Mouse (Mus musculus) erythroblast, embryonic 14.5 days (primary cell): ENCODE measurements around the gene Klk1b11.
"Not testable (repeated sequence)": the region's sequence is repeated elsewhere in the genome, so short reads cannot be mapped to it uniquely, and the experiment has no call there.

Experiments
- GATA1 ChIP-seq: IDR thresholded peaks from 2 replicates; pipeline ENCODE4 v1.6.1; 2012; ENCODE audit warnings: low read length, inconsistent platforms, mixed read lengths
- TAL1 ChIP-seq: IDR thresholded peaks from 3 replicates; pipeline ENCODE4 v1.6.1; 2012; ENCODE audit warnings: low read length, inconsistent platforms, mixed read lengths

- TF ChIP-seq GATA1, TAL1: not testable (repeated sequence)
These were observed 16.2 kb downstream of the Klk1b11 start, which contains the start of gene Klk1b26 for GRCm38 (mm10) chr7:44011868-44012267.
